Mouse (Mus musculus): Measurements from ENCODE around the gene F7. TPM values are rescaled to one million over a fixed set of nuclear protein-coding genes. Genes with fewer than 3 reads are reported as not detected.

The F7 gene
- polyA plus RNA-seq, 1 experiment from 2014 or later: 0.10 TPM

DNA sequence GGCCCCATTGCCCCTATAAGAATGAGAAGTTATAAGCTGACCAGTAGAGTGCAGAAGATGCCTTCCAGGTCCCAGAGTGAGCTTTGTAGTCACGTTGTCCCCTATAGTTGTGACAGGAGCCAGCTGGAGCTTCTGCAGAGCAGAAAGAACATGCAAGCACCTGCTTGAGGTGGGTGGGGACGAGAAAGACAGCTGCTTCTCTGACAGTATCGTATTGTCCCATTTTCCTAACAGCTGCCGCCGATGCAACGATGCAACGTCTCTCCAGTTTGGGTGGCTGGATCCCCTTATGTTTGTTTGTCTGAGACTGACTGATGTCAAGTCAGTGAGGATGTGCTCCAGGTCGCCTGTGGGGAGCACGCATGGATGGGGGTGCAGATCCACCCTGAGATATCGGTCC is 34.4 kb upstream of the F7 start:
- H3K4me1 ChIP-seq (replicated peaks): peaks cover 13% of the 10 kb centered on the region
- WGBS: 71% methylated on average over 10 of the region's 10 CpGs
- no peak overlapping the region for H3K27ac ChIP-seq
- H3K27me3 ChIP-seq: no peaks in the 10 kb centered on the region
- H3K4me3 ChIP-seq: no peak overlapping the region
- H3K9ac ChIP-seq: no peak overlapping the region
- ATAC-seq (replicated peaks; ENCODE audit: insufficient number of reproducible peaks, insufficient read depth, low FRiP score, low read depth): no peak
- H3K4me2 ChIP-seq: no peak overlapping the region
- no peaks in the 10 kb centered on the region for H3K9me3 ChIP-seq (replicated peaks)
- H3K36me3 ChIP-seq: no peaks in the 10 kb centered on the region

DNA sequence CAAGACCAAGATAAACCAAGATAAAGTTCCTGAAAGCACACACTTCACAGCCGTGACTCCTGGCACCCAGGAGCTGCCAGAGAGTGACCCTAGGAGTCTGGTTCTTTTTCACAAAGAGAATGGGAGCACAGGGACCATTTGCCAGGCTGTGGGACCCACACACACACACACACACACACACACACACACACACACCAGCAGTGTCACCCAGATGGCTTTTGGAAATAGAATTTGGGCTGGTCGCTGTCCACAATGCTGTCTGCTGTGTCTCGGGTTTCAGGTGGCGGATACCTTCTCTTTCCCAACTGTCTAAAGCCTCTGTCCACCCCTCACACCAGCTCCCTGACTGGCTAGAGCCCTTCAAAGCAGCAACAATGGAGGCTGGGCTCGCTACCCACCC is 31.4 kb upstream of the F7 start:
- H3K4me1 ChIP-seq (replicated peaks): peaks cover 21% of the 10 kb centered on the region
- H3K27ac ChIP-seq: no peak overlapping the region
- no peaks in the 10 kb centered on the region for H3K36me3 ChIP-seq
- no peak overlapping the region for H3K4me3 ChIP-seq
- H3K9me3 ChIP-seq (replicated peaks): no peaks in the 10 kb centered on the region
- H3K27me3 ChIP-seq: no peaks in the 10 kb centered on the region
- WGBS: 80% methylated on average over 5 of the region's 5 CpGs
- no peak overlapping the region for H3K4me2 ChIP-seq
- no peak for ATAC-seq (replicated peaks; ENCODE audit: insufficient number of reproducible peaks, insufficient read depth, low FRiP score, low read depth)
- H3K9ac ChIP-seq: no peak overlapping the region

DNA sequence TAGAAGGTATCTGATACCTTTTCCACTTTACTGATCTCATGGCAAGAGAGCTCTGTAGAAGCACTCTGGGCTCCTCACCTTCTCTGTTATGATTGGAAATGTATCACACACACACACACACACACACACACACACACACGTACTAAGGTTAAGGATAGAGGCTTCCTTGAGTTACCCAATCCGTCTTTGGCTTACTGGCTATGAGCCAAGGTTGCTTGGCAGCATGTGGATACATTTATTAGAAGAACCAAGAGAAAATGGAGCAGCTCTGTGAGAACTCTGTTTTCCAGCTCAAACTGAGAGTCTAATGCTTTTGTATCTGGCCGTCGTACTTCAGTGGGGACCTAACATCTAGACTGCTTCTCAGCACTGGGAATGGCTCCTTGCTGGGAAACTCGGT is 30.4 kb upstream of the F7 start:
- H3K27me3 ChIP-seq: no peaks in the 10 kb centered on the region
- H3K9me3 ChIP-seq (replicated peaks): no peaks in the 10 kb centered on the region
- no peaks in the 10 kb centered on the region for H3K36me3 ChIP-seq
- H3K9ac ChIP-seq: no peak overlapping the region
- 58% methylated on average over 5 of the region's 5 CpGs for WGBS
- no peak overlapping the region for H3K4me3 ChIP-seq
- peaks cover 21% of the 10 kb centered on the region for H3K4me1 ChIP-seq (replicated peaks)
- no peak overlapping the region for H3K4me2 ChIP-seq
- H3K27ac ChIP-seq: no peak overlapping the region
- ATAC-seq (replicated peaks; ENCODE audit: insufficient number of reproducible peaks, insufficient read depth, low FRiP score, low read depth): no peak

DNA sequence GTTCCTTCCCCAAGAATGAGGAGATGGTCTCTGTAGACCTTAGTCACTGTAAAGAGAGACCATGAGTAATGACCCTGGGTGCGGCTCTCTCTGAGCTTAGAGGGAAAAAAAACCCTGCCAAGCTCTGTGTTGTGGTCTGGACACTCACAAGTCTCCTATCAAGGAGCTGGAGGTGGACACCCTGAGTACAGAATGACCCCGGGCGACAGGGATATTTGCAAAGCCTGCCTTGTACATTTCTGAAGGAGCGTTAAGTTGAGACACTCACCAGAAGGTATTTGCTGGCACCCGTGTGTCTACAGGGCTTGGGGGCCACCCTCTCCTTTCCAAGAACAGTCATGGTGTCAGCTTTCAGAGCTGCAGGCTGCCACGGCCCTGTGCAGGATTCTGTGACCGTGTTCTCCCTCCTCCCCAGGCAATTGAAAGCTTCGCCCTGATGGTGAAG is 29.0 kb upstream of the F7 start:
- Histone ChIP-seq H3K36me3 (no peaks in the 10 kb centered on the region), H3K9me3 (replicated peaks) (no peaks in the 10 kb centered on the region), H3K9ac (no peak overlapping the region), H3K4me2 (peak overlapping the region; percentile 0; the same call in 1 of the 2 replicates), H3K4me1 (replicated peaks) (peaks cover 21% of the 10 kb centered on the region), H3K27me3 (no peaks in the 10 kb centered on the region), H3K27ac (peak overlapping the region; percentile 1), H3K4me3 (no peak overlapping the region)
- 26% methylated on average over 8 of the region's 8 CpGs for WGBS
- ATAC-seq (replicated peaks; ENCODE audit: insufficient number of reproducible peaks, insufficient read depth, low FRiP score, low read depth): peak; percentile 28; the same call in 1 of the 2 replicates

DNA sequence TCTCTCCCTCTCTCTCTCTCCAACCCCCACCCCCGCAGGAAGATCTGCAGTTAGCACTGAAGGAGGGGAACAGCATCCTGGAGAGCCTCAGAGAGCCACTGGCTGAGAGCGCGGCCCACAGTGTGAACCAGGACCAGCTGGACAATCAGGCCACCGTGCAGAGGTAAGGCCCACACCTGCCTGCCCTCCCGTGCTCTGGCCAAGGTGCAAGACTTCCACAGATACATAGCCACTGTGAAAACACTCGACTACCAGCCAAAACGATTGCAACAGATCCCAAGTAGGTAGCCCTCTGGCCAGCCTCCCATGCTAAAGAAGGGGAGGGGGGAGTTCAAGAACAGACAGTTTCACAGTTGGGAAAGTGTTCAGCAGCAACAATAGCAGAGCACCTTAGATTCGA is 27.5 kb upstream of the F7 start:
- Histone ChIP-seq H3K27me3 (no peaks in the 10 kb centered on the region), H3K4me1 (replicated peaks) (peaks cover 15% of the 10 kb centered on the region), H3K4me2 (no peak overlapping the region), H3K9me3 (replicated peaks) (no peaks in the 10 kb centered on the region), H3K4me3 (no peak overlapping the region), H3K27ac (no peak overlapping the region), H3K9ac (no peak overlapping the region), H3K36me3 (no peaks in the 10 kb centered on the region)
- 64% methylated on average over 8 of the region's 8 CpGs for WGBS
- ATAC-seq (replicated peaks; ENCODE audit: insufficient number of reproducible peaks, insufficient read depth, low FRiP score, low read depth): no peak

DNA sequence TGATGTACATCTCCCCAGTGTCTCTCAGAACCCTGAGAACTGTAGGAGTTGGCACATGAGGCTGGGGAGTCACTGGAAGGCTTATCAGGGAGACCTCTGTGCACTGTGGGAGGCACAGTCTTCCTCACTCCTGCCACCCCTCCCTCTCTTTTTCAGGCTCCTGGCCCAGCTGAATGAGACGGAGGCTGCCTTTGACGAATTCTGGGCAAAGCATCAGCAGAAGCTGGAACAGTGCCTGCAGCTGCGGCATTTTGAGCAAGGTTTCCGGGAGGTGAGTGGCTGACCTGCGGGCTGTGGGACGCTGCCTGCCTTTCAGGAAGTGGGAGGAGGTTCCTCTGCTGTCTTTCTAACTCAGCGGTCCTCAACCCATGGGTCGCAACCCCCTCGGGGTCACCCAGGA is 26.0 kb upstream of the F7 start:
- no peak for ATAC-seq (replicated peaks; ENCODE audit: insufficient number of reproducible peaks, insufficient read depth, low FRiP score, low read depth)
- Histone ChIP-seq H3K9ac (no peak overlapping the region), H3K4me1 (replicated peaks) (peaks cover 15% of the 10 kb centered on the region), H3K9me3 (replicated peaks) (no peaks in the 10 kb centered on the region), H3K27ac (no peak overlapping the region), H3K27me3 (no peaks in the 10 kb centered on the region), H3K4me2 (no peak overlapping the region), H3K36me3 (no peaks in the 10 kb centered on the region), H3K4me3 (no peak overlapping the region)
- 55% methylated on average over 9 of the region's 9 CpGs for WGBS

DNA sequence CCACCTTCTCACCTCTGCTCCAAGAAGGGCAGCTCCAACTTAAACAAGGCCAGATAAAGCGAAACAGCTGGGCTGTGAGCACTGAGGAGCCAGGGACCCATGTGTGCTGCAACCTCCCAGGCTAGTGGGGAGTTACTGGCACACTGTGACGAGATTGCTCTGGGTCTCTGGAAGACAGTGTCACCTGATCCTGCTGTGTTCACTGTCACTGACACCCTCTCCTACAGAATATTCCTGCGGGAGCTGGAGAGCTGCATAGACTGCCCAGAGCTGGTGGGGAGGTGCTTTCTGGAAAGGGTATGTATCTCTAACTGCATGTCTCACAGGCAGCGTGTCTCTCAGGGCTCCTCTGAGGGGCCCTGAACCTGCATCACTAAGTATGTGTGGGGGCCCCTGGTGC is 18.4 kb upstream of the F7 start:
- no peaks in the 10 kb centered on the region for H3K27me3 ChIP-seq
- no peak overlapping the region for H3K4me2 ChIP-seq
- no peaks in the 10 kb centered on the region for H3K9me3 ChIP-seq (replicated peaks)
- H3K4me3 ChIP-seq: no peak overlapping the region
- no peak overlapping the region for H3K27ac ChIP-seq
- no peak overlapping the region for H3K9ac ChIP-seq
- ATAC-seq (replicated peaks; ENCODE audit: insufficient number of reproducible peaks, insufficient read depth, low FRiP score, low read depth): 0 out of 2 replicates have a peak, but pooled peaks have one; percentile 32
- H3K4me1 ChIP-seq (replicated peaks): no peaks in the 10 kb centered on the region
- peaks cover 13% of the 10 kb centered on the region for H3K36me3 ChIP-seq
- 52% methylated on average over 4 of the region's 4 CpGs for WGBS

DNA sequence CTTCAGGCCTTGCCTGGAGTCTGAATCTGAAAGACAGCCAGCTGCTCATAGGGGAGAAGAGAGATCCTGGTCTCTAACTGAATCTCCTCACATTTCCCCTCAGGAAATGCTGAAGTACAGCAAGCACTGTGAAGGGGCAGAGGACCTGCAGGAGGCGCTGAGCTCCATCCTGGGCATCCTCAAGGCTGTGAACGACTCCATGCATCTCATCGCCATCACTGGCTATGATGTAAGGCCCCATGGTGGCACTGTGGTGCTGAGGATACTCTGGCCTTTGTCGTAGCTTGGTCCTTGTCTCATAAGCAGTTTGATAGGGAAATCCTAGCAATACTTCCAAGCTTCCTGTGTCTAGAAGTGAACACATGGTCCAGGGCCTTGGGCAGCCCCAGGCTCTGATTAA is 15.5 kb upstream of the F7 start:
- Histone ChIP-seq H3K27ac (no peak overlapping the region), H3K4me3 (no peak overlapping the region), H3K9ac (no peak overlapping the region), H3K4me1 (replicated peaks) (no peaks in the 10 kb centered on the region), H3K4me2 (no peak overlapping the region), H3K27me3 (no peaks in the 10 kb centered on the region), H3K9me3 (replicated peaks) (no peaks in the 10 kb centered on the region), H3K36me3 (peaks cover 13% of the 10 kb centered on the region)
- WGBS: 50% methylated on average over 4 of the region's 4 CpGs
- ATAC-seq (replicated peaks; ENCODE audit: insufficient number of reproducible peaks, insufficient read depth, low FRiP score, low read depth): no peak

DNA sequence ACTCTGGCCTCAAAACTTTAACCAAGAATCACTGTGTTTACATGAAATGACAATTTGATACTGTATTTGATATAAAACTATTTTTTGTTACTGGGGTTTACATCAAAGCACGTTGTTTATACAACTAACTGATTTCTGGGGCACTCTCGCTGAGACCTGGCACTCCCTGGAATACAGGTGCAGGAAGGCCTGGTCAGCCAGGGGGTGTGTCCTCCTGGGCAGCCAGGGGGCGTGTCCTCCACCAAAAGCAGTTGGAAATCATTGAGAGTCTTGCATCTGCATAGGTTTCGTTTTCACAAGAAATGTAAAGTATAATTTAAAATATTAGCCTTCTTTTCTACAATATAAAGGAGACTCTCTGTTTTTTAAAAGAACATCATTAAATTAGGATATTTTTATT is 6.3 kb upstream of the F7 start:
- H3K27me3 ChIP-seq: no peaks in the 10 kb centered on the region
- 52% methylated on average over 4 of the region's 4 CpGs for WGBS
- ATAC-seq (replicated peaks; ENCODE audit: insufficient number of reproducible peaks, insufficient read depth, low FRiP score, low read depth): no peak
- no peak overlapping the region for H3K27ac ChIP-seq
- H3K4me2 ChIP-seq: no peak overlapping the region
- no peaks in the 10 kb centered on the region for H3K4me1 ChIP-seq (replicated peaks)
- no peak overlapping the region for H3K4me3 ChIP-seq
- no peaks in the 10 kb centered on the region for H3K9me3 ChIP-seq (replicated peaks)
- no peaks in the 10 kb centered on the region for H3K36me3 ChIP-seq
- no peak overlapping the region for H3K9ac ChIP-seq

DNA sequence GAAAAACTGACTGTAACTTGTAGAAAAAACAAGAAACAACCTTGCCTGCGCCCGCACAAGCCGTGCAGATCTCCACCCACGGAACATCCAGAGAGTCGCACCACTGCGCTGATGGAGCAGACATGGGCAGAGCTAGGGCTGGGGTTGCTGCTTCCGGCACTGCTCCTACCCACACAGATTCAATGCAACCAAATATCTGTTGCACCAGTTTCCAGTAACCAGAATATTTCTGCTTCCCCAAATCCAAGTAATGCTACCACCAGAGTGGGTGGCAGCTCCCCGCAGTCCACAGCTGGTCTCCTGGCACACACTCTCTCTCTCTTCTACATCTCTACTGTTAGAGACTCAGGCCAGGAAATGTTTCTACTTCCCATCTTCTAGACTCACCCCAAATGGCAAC is 4.0 kb upstream of the F7 start:
- Histone ChIP-seq H3K4me3 (no peak overlapping the region), H3K4me2 (no peak overlapping the region), H3K27ac (no peak overlapping the region), H3K36me3 (no peaks in the 10 kb centered on the region), H3K4me1 (replicated peaks) (no peaks in the 10 kb centered on the region), H3K9me3 (replicated peaks) (no peaks in the 10 kb centered on the region), H3K27me3 (no peaks in the 10 kb centered on the region), H3K9ac (no peak overlapping the region)
- no peak for ATAC-seq (replicated peaks; ENCODE audit: insufficient number of reproducible peaks, insufficient read depth, low FRiP score, low read depth)
- WGBS: 92% methylated on average over 8 of the region's 8 CpGs

DNA sequence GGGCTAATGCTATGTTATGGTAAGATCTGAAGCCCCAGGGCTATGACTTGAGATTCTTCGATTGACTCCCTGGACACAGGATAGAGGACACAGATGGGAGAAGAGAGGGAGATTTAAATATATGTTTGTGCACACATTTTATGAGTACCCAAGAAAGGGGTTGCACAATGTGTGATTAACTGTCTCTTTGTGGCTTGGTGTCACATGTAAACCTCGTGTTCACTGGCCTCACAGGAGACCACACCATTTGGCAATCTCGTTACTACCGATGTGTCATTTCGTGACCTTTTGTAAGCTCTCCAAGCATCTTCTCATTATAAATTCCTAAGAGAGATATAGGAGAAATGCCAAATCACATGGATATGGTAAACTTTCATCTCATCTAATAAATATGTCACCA is 1.8 kb downstream of the F7 start:
- H3K36me3 ChIP-seq: no peaks in the 10 kb centered on the region
- H3K27me3 ChIP-seq: no peaks in the 10 kb centered on the region
- ATAC-seq (replicated peaks; ENCODE audit: insufficient number of reproducible peaks, insufficient read depth, low FRiP score, low read depth): no peak
- WGBS: 81% methylated on average over 5 of the region's 5 CpGs
- H3K27ac ChIP-seq: no peak overlapping the region
- no peaks in the 10 kb centered on the region for H3K4me1 ChIP-seq (replicated peaks)
- no peaks in the 10 kb centered on the region for H3K9me3 ChIP-seq (replicated peaks)
- no peak overlapping the region for H3K4me3 ChIP-seq
- no peak overlapping the region for H3K4me2 ChIP-seq
- no peak overlapping the region for H3K9ac ChIP-seq

DNA sequence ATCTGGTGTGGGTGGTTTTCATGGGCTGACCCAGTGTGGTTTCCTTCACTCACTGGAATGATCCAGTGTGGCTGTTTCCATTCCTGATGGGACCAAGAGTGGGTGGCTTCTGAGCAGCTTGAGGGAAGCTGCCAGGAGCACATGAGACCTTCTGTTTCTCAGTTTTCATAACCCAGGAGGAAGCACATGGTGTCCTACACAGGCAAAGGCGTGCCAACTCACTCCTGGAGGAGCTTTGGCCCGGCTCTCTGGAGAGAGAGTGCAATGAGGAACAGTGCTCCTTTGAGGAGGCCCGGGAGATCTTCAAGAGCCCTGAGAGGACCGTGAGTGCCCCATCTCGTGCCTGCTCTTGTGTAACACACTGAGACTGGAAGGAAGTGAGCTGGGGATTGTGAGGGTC is 2.6 kb downstream of the F7 start:
- Histone ChIP-seq H3K27ac (no peak overlapping the region), H3K4me1 (replicated peaks) (no peaks in the 10 kb centered on the region), H3K4me2 (no peak overlapping the region), H3K4me3 (no peak overlapping the region), H3K9me3 (replicated peaks) (no peaks in the 10 kb centered on the region), H3K36me3 (no peaks in the 10 kb centered on the region), H3K9ac (no peak overlapping the region), H3K27me3 (no peaks in the 10 kb centered on the region)
- WGBS: 62% methylated on average over 5 of the region's 5 CpGs
- ATAC-seq (replicated peaks; ENCODE audit: insufficient number of reproducible peaks, insufficient read depth, low FRiP score, low read depth): no peak

Measured in heart, embryonic 15.5 days (tissue).